Mouse (Mus musculus) urinary bladder, adult 2 months (tissue): ENCODE data around the gene Enpp6. TPM values are rescaled to one million over a fixed set of nuclear protein-coding genes. Genes with fewer than 3 reads are reported as not detected.

Experiments
- DNase-seq: peaks from one replicate; pipeline ENCODE4 v3.0.0; 2022; ENCODE audit warnings: low spot score
- polyA plus RNA-seq: library from polyadenylated mRNA; depleted of rRNA; stranded (reverse); fragments of >200 nt; gene quantifications from 2 replicates; pipeline ENCODE4 v1.2.3, GENCODE M21; 2012; rRNA removed

Enpp6 gene
- 0.38 and 0.48 TPM in 2 replicates for polyA plus RNA-seq

- DNase-seq: no peak
Measured at GRCm38 (mm10) chr8:46986386-46987140, at the start of gene Enpp6. Gene Enpp6, plus strand, starts transcription at chr8:46986887.

GRCm38 (mm10) chr8:46938218-46938617, 48.5 kb upstream of the Enpp6 start:
- no peak for DNase-seq

- no peak for DNase-seq
Measured at GRCm38 (mm10) chr8:46941295-46941694, 45.4 kb upstream of the Enpp6 start.

- no peak for DNase-seq
Measured at GRCm38 (mm10) chr8:46941731-46942650, 44.7 kb upstream of the Enpp6 start.

GRCm38 (mm10) chr8:46942651-46943024, 44.0 kb upstream of the Enpp6 start:
- no peak for DNase-seq

GRCm38 (mm10) chr8:46943337-46943736, 43.4 kb upstream of the Enpp6 start:
- no peak for DNase-seq

GRCm38 (mm10) chr8:46946181-46946580, 40.5 kb upstream of the Enpp6 start:
- DNase-seq: no peak

GRCm38 (mm10) chr8:46948091-46948757, 38.5 kb upstream of the Enpp6 start:
- no peak for DNase-seq

GRCm38 (mm10) chr8:46953472-46953871, 33.2 kb upstream of the Enpp6 start:
- peak; percentile 42 for DNase-seq

GRCm38 (mm10) chr8:46962630-46963427, 23.9 kb upstream of the Enpp6 start:
- no peak for DNase-seq

GRCm38 (mm10) chr8:46963619-46964145, 23.0 kb upstream of the Enpp6 start:
- no peak for DNase-seq

- DNase-seq: no peak
Measured at GRCm38 (mm10) chr8:46965812-46966211, 20.9 kb upstream of the Enpp6 start.

- DNase-seq: no peak
Measured at GRCm38 (mm10) chr8:46968721-46969120, 18.0 kb upstream of the Enpp6 start.

GRCm38 (mm10) chr8:46969386-46969785, 17.3 kb upstream of the Enpp6 start:
- DNase-seq: no peak

GRCm38 (mm10) chr8:46977376-46977775, 9.3 kb upstream of the Enpp6 start:
- no peak for DNase-seq

- no peak for DNase-seq
Measured at GRCm38 (mm10) chr8:46982166-46982565, 4.5 kb upstream of the Enpp6 start.

- DNase-seq: no peak
Measured at GRCm38 (mm10) chr8:46982770-46983169, 3.9 kb upstream of the Enpp6 start.

- no peak for DNase-seq
Measured at GRCm38 (mm10) chr8:46984647-46985046, 2.0 kb upstream of the Enpp6 start.

- no peak for DNase-seq
Measured at GRCm38 (mm10) chr8:46988366-46988765, 1.7 kb downstream of the Enpp6 start.

GRCm38 (mm10) chr8:46991081-46991480, 4.4 kb downstream of the Enpp6 start:
- DNase-seq: no peak

GRCm38 (mm10) chr8:46992579-46992978, 5.9 kb downstream of the Enpp6 start:
- no peak for DNase-seq
